Mouse (Mus musculus) left cerebral cortex, postnatal 14 days (tissue): ENCODE results near the gene Gm20388. TPM values are rescaled to one million over a fixed set of nuclear protein-coding genes. Genes with fewer than 3 reads are reported as not detected.

Experiments used
- DNase-seq, 2 experiments: peaks; one replicate each; pipeline ENCODE4 v3.0.0; 2021 to 2022; ENCODE audit warnings: low spot score in 2 of 2, mixed read lengths in 1 of 2
- intact Hi-C: fragments of 180-260 bp; cut with DNase I; formaldehyde crosslinking; loops from one replicate; pipeline ENCODE4 v1.15.1; 2025
- total RNA-seq, 2 experiments: library from RNA; stranded (reverse); gene quantifications; 2 replicates each; pipeline ENCODE4 v1.2.3; 2021

Gene Gm20388
- total RNA-seq, 2 experiments from 2014 or later: 2.8 to 7.3 TPM

DNA sequence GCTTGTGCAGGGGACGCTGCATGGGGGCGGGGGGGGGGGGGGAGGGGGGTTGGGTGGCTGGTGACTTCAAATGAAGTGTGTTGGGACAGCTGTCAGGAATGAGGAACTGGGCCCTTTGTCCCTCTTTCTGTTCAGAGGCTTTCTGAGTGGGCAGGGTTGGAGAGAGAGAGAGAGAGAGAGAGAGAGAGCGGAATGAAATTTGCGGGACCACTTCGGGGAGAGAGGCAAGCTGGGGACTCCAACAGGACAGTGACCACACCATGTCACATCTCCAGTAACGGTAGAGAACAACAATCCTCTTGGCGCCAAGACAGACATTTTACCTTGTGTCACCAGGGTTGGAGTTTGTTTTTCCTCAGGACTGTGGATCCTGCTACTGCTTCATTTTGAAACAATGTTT is 1934.1 kb downstream of the Gm20388 start:
- DNase-seq: no peak
- intact Hi-C loops: no loop called here

DNA sequence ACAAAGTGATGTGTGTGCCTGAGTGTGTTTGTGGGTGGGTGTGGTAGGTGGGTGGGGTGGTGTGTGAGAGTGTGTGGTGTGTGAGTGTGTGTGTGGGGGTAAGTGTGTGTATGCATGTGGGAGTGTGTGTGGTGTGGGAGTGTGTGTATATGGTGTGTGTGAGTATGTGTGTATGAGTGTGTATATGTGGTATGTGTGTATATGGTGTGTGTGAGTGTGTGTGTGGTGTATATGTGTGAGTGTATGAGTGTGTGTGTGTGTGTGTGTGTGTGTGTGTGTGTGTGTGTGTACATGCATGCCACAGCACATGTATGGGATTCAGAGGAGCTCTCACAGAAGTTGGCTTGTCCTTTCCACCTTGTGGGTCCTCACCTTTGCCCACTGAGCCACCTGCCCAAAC is 1936.2 kb downstream of the Gm20388 start:
- intact Hi-C loops: no loop called here
- no peak for DNase-seq

- DNase-seq: no peak
- intact Hi-C loops: no loop called here
Observed at GRCm38 (mm10) chr8:121847261-121847822, 1936.7 kb downstream of the Gm20388 start.

DNA sequence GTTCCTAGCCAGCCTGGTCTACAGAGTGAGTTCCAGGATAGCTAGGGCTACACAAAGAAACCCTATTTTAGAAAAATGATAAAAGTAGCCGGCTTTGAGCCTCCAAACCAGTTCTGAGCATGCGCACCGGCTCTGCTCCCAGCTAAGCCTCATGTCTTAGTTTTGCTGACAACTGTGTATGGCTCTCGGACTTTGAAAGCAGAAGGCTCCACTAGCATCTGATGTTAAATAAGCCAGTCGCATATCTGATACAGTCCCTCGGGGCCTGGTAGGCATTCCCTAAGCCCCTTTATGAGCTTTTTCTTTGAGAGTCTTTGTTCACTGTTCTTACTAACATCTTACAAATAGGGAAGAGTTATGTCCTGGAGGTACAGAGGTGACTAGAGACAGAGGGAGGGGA is 1937.3 kb downstream of the Gm20388 start:
- no peak for DNase-seq
- intact Hi-C loops: no loop called here

- intact Hi-C loops: no loop called here
- no peak for DNase-seq
Observed at GRCm38 (mm10) chr8:121848495-121848894, 1937.9 kb downstream of the Gm20388 start.

GRCm38 (mm10) chr8:121849303-121849702 is 1938.7 kb downstream of the Gm20388 start:
- no peak for DNase-seq
- intact Hi-C loops: no loop called here

GRCm38 (mm10) chr8:121850018-121850417 is 1939.4 kb downstream of the Gm20388 start:
- peak; percentile 80 to 81 for DNase-seq
- intact Hi-C loops: loop anchor here (2.0 kb wide), 1 partner anchor 23 kb away; no protein-coding TSS in a partner anchor

- no peak for DNase-seq
- intact Hi-C loops: loop anchor here (2.0 kb wide), 1 partner anchor 22 kb away; no protein-coding TSS in a partner anchor
Observed at GRCm38 (mm10) chr8:121850436-121850820, 1939.8 kb downstream of the Gm20388 start.

DNA sequence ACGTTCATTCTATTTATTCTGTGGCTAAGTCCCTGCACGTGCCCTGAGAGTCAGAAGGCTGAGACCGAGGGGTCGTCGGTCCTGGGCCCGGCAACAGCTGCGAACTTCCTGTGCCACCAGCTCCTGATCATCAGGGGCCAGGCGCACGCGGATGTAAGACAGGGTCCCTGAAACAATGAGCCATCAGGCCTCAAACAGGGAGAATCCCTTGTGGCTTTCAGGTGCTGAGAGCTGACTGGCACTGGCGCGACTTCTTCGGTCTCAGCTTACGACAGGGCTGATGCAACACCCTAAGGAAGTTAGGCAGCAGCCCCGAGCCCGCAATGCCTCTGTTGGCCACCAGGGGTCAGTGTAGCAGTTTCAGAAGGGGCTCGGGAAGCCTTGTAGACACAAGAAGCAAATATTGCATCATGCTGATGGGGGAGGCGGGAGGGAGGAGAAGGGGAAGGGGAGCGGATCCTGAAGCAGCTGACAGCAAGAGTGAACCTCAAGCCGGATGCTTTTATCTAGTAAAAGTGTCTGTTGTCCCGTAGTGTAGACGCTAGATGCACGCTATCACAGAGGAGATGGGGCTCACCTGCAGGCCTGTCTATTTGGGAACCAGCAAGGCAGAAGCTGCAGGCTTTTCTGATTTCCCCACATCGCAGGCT is 1940.3 kb downstream of the Gm20388 start:
- DNase-seq: peak; percentile 98
- intact Hi-C loops: loop anchor here (1.0 to 2.0 kb wide), 2 partner anchors 22 to 58 kb away; no protein-coding TSS in a partner anchor

- DNase-seq: no peak
- intact Hi-C loops: loop anchor here (1.0 to 2.0 kb wide), 2 partner anchors 21 to 58 kb away; no protein-coding TSS in a partner anchor
Observed at GRCm38 (mm10) chr8:121851716-121852115, 1941.1 kb downstream of the Gm20388 start.

GRCm38 (mm10) chr8:121852464-121852863 is 1941.8 kb downstream of the Gm20388 start:
- no peak for DNase-seq
- intact Hi-C loops: no loop called here

- DNase-seq: no peak
- intact Hi-C loops: no loop called here
Observed at GRCm38 (mm10) chr8:121853586-121853985, 1942.9 kb downstream of the Gm20388 start.

DNA sequence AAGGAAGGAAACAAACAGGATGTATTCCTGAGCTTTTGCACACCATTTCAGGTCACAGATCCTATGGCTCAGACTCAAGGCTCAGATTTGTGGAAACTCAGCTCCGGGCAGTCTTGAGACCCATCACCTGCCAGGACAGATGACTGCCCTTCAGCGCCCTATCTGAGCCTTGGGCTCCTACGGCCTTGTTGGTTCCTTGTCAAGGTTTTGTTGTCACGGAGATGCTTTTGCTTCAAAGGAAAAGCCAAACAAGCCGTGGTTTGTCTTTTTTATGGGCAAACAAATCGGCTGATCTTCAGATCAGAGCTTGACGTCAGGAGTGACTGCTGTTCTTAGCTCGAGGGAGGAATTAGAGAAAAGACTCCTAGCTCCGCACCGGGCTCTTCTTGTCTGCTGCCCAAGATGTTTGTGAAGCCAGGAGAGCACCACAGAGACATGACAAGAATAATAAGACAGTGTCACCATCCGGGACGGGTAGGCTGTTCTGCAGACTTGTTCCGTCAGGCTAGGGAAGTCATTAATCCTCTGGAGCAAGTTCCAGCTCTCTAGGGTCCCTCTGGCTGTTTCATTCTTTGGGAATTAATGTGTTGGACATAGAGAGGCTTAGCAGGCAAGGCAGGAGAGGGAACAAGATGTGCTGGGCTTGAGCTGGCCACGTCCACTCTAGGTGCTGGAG is 1945.6 kb downstream of the Gm20388 start:
- no peak for DNase-seq
- intact Hi-C loops: no loop called here

- intact Hi-C loops: no loop called here
Observed at GRCm38 (mm10) chr8:121857331-121857730, 1946.7 kb downstream of the Gm20388 start.

GRCm38 (mm10) chr8:121857747-121858146 is 1947.1 kb downstream of the Gm20388 start:
- no peak for DNase-seq
- intact Hi-C loops: no loop called here

More at GRCm38 (mm10) chr8:121857331-121857730, 1946.7 kb downstream of the Gm20388 start:
- no peak for DNase-seq

DNA sequence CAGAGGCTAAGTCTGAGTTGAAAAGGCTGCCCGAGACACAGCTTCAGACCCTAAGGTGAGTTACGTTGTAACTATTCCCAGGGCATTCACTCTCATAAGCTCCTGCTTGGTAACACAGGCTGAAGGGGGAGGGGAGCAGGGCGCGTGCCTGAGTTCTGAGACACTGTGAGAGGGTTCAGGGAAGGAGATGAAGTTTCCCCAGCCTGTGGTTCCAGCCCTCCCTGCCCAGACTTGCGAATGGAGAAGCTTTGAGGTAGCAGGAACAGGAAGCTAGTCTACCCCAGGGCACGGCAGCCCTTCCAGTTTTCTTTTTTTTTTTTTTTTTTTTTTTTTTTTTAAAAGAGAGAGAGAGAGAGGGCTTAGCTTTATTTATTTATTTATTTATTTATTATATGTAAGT is 1950.6 kb downstream of the Gm20388 start:
- intact Hi-C loops: no loop called here
- DNase-seq: no peak

- intact Hi-C loops: no loop called here
- no peak for DNase-seq
Observed at GRCm38 (mm10) chr8:121861806-121862548, 1951.3 kb downstream of the Gm20388 start.

DNA sequence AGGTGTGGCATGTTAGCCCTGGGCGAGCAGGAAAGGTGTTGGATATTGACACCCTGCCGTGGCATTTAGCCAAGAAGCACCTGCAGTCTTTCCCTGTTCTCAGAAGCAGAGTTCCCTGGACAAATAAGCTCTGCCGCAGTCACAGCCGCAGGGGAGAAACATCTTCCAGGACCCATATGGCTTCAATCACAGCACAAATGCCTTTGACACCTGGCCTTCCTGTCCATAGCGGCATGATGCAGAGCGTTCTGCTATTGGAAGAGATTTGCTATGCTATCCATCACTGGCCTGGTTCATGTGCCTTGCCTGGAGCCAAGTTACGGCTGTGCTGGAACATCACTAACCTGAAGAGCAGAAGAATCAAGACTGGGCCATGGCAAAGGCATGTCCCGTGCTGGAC is 1954.7 kb downstream of the Gm20388 start:
- DNase-seq: no peak
- intact Hi-C loops: no loop called here

- no peak for DNase-seq
- intact Hi-C loops: no loop called here
Observed at GRCm38 (mm10) chr8:121868196-121868595, 1957.6 kb downstream of the Gm20388 start.

DNA sequence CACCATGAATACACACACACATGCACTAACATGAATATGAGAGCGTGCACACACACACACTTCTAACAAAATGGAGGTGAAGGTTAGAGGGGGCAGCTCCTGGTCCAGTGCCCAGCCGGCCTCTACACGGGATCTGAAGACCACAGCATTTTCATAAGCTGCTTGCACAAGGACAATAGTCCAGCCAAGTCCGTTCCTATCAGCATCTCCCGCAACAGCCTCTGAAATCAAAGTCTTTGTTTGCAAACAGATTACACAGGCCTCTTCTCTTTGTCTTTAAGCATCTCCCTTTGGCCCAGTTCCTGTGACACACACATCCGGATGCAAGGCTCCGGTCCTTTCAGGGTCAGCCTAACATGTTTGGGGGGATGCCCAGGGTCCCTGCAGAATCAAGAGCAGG is 1958.3 kb downstream of the Gm20388 start:
- intact Hi-C loops: no loop called here
- DNase-seq: no peak
